17 mouse cellular contexts compared by ENCODE assay signal in genomic region chr4:43634621-43635374, GRCm38 (mm10). TPM values are rescaled to one million over a fixed set of nuclear protein-coding genes. Genes with fewer than 3 reads are reported as not detected.
DNase-seq lines count a peak whose midpoint lies in the region; ATAC-seq lines count a peak whose summit lies in the region.
"Had no signal": no experiment of that assay in that cellular context is flagged by ENCODE, and none has a peak within 500 bp of the region (broad histone marks: within the 10 kb centered on the region; RNA-seq: fewer than 3 reads in every experiment).

No protein-coding gene starts in this region.

- H3K27ac ChIP-seq in hindbrain, embryonic 12.5 days: no peak overlapping the region
- no peak overlapping the region for H3K27ac ChIP-seq in hindbrain, embryonic 10.5 days
- H3K27ac ChIP-seq in neural tube, embryonic 15.5 days (replicated peaks): no peak overlapping the region
- no peak overlapping the region for H3K27ac ChIP-seq in neural tube, embryonic 12.5 days
- H3K27ac ChIP-seq: midbrain, embryonic 13.5 days had no signal

- DNase-seq in cerebellum, adult 8-10 months: peak; percentile 2
- DNase-seq in cerebellum, adult 11 months: no peak
- DNase-seq in hindbrain, embryonic 10.5 days (ENCODE audit: low spot score): no peak
- peak; percentile 11 for DNase-seq in neural tube, embryonic 10.5 days (ENCODE audit: extremely low spot score, low spot score)
- DNase-seq: adrenal gland, postnatal 14 days; cerebellum, postnatal 10 days; gastrocnemius, postnatal 10 days; kidney, adult 18-20 months; lung, postnatal 14 days had no signal

- H3K4me3 ChIP-seq in hindbrain, embryonic 12.5 days: no peak overlapping the region
- H3K4me3 ChIP-seq in hindbrain, embryonic 10.5 days: no peak overlapping the region
- no peak overlapping the region for H3K4me3 ChIP-seq in neural tube, embryonic 15.5 days (replicated peaks)
- H3K4me3 ChIP-seq in neural tube, embryonic 12.5 days: no peak overlapping the region
- H3K4me3 ChIP-seq: erythroblast, embryonic 14.5 days; midbrain, embryonic 13.5 days; myocyte had no signal

- H3K27me3 ChIP-seq in hindbrain, embryonic 12.5 days: peaks cover 5% of the 10 kb centered on the region; the same call in 1 of the 2 replicates
- H3K27me3 ChIP-seq in hindbrain, embryonic 10.5 days (ENCODE audit: insufficient read depth, poor library complexity, severe bottlenecking): peaks cover 28% of the 10 kb centered on the region
- no peaks in the 10 kb centered on the region for H3K27me3 ChIP-seq in neural tube, embryonic 15.5 days (replicated peaks)
- H3K27me3 ChIP-seq in neural tube, embryonic 12.5 days (replicated peaks): no peaks in the 10 kb centered on the region
- H3K27me3 ChIP-seq: midbrain, embryonic 13.5 days had no signal

- no peak overlapping the region for H3K9ac ChIP-seq in hindbrain, embryonic 12.5 days
- no peak overlapping the region for H3K9ac ChIP-seq in neural tube, embryonic 15.5 days (replicated peaks)
- 0 out of 2 replicates have a peak overlapping the region, but pooled peaks have one; percentile 26 for H3K9ac ChIP-seq in neural tube, embryonic 12.5 days
- H3K9ac ChIP-seq: midbrain, embryonic 13.5 days had no signal

- H3K36me3 ChIP-seq in hindbrain, embryonic 12.5 days: no peaks in the 10 kb centered on the region
- no peaks in the 10 kb centered on the region for H3K36me3 ChIP-seq in hindbrain, embryonic 10.5 days
- no peaks in the 10 kb centered on the region for H3K36me3 ChIP-seq in neural tube, embryonic 15.5 days
- H3K36me3 ChIP-seq in neural tube, embryonic 12.5 days: no peaks in the 10 kb centered on the region
- H3K36me3 ChIP-seq: midbrain, embryonic 13.5 days had no signal

- 83% methylated on average over 7 of the region's 7 CpGs for WGBS in hindbrain, embryonic 12.5 days
- WGBS in hindbrain, embryonic 10.5 days: 87% methylated on average over 7 of the region's 7 CpGs
- 92% methylated on average over 7 of the region's 7 CpGs for WGBS in neural tube, embryonic 15.5 days
- WGBS in neural tube, embryonic 12.5 days: 87% methylated on average over 7 of the region's 7 CpGs

- H3K4me2 ChIP-seq in hindbrain, embryonic 12.5 days (replicated peaks): 0 out of 2 replicates have a peak overlapping the region, but pooled peaks have one; percentile 8
- H3K4me2 ChIP-seq in neural tube, embryonic 15.5 days: no peak overlapping the region
- peak overlapping the region; percentile 92 for H3K4me2 ChIP-seq in neural tube, embryonic 12.5 days (replicated peaks)
- H3K4me2 ChIP-seq: midbrain, embryonic 13.5 days had no signal

- H3K4me1 ChIP-seq in hindbrain, embryonic 12.5 days: peaks cover 43% of the 10 kb centered on the region
- peaks cover 46% of the 10 kb centered on the region for H3K4me1 ChIP-seq in hindbrain, embryonic 10.5 days (replicated peaks)
- peaks cover 44% of the 10 kb centered on the region for H3K4me1 ChIP-seq in neural tube, embryonic 15.5 days
- H3K4me1 ChIP-seq in neural tube, embryonic 12.5 days: peaks cover 30% of the 10 kb centered on the region

- ATAC-seq in hindbrain, embryonic 12.5 days (ENCODE audit: low FRiP score): no peak
- ATAC-seq in neural tube, embryonic 15.5 days (ENCODE audit: low FRiP score): no peak
- no peak for ATAC-seq in neural tube, embryonic 12.5 days (ENCODE audit: low FRiP score, low read depth)
- no peak for ATAC-seq in megakaryocyte-erythroid progenitor cell, adult 5-6 weeks (replicated peaks; ENCODE audit: low FRiP score, low TSS enrichment, poor library complexity, severe bottlenecking)
- ATAC-seq: midbrain, embryonic 13.5 days had no signal

- H3K9me3 ChIP-seq in hindbrain, embryonic 12.5 days (replicated peaks): no peaks in the 10 kb centered on the region
- H3K9me3 ChIP-seq in hindbrain, embryonic 10.5 days: no peaks in the 10 kb centered on the region
- H3K9me3 ChIP-seq in neural tube, embryonic 15.5 days (replicated peaks): no peaks in the 10 kb centered on the region
- H3K9me3 ChIP-seq in neural tube, embryonic 12.5 days: no peaks in the 10 kb centered on the region
- H3K9me3 ChIP-seq: midbrain, embryonic 13.5 days had no signal

RNA-seq across cellular contexts. Expression of gene Npr2, which starts 3.1 kb away (rescaled TPM):
- polyA plus RNA-seq in hindbrain, embryonic 12.5 days (2016; fragmentation: Nextera tagmentation; extraction: Ambion mirVana): 30.7 and 31.8 TPM in 2 replicates
- 22.4 and 26.5 TPM in 2 replicates for polyA plus RNA-seq in hindbrain, embryonic 10.5 days (2016; fragmentation: Nextera tagmentation; extraction: Ambion mirVana)
- polyA plus RNA-seq in neural tube, embryonic 15.5 days (2015; fragmentation: Nextera tagmentation; extraction: Ambion mirVana): 12.9 and 16.1 TPM in 2 replicates
- polyA plus RNA-seq in neural tube, embryonic 12.5 days (2016; fragmentation: Nextera tagmentation; extraction: Ambion mirVana): 45.4 and 60.1 TPM in 2 replicates
- total RNA-seq in megakaryocyte-erythroid progenitor cell, adult 5-6 weeks (2014; fragmentation: Nextera tagmentation): 0.09 and 2.0 TPM in 2 replicates
- 0.08 and 0.14 TPM in 2 replicates for total RNA-seq in megakaryocyte-erythroid progenitor cell, adult 5-6 weeks (2017)

RNA-seq across cellular contexts. Expression of gene Spag8, which starts 18.6 kb away (rescaled TPM):
- 7.1 and 7.2 TPM in 2 replicates for polyA plus RNA-seq in hindbrain, embryonic 12.5 days (2016; fragmentation: Nextera tagmentation; extraction: Ambion mirVana)
- 5.2 and 10.0 TPM in 2 replicates for polyA plus RNA-seq in hindbrain, embryonic 10.5 days (2016; fragmentation: Nextera tagmentation; extraction: Ambion mirVana)
- 4.1 and 4.3 TPM in 2 replicates for polyA plus RNA-seq in neural tube, embryonic 15.5 days (2015; fragmentation: Nextera tagmentation; extraction: Ambion mirVana)
- polyA plus RNA-seq in neural tube, embryonic 12.5 days (2016; fragmentation: Nextera tagmentation; extraction: Ambion mirVana): 2.7 and 3.0 TPM in 2 replicates
- total RNA-seq in megakaryocyte-erythroid progenitor cell, adult 5-6 weeks (2014; fragmentation: Nextera tagmentation): 1.6 TPM in 1 of 2 replicates, not detected in the other
- not detected in 2 replicates for total RNA-seq in megakaryocyte-erythroid progenitor cell, adult 5-6 weeks (2017)
- polyA plus RNA-seq: erythroblast, embryonic 14.5 days had no signal

RNA-seq across cellular contexts. Expression of gene Hint2, which starts 21.5 kb away (rescaled TPM):
- 72.7 and 78.3 TPM in 2 replicates for polyA plus RNA-seq in hindbrain, embryonic 12.5 days (2016; fragmentation: Nextera tagmentation; extraction: Ambion mirVana)
- polyA plus RNA-seq in hindbrain, embryonic 10.5 days (2016; fragmentation: Nextera tagmentation; extraction: Ambion mirVana): 76.4 and 82.0 TPM in 2 replicates
- polyA plus RNA-seq in neural tube, embryonic 15.5 days (2015; fragmentation: Nextera tagmentation; extraction: Ambion mirVana): 77.5 and 78.9 TPM in 2 replicates
- 71.0 and 74.6 TPM in 2 replicates for polyA plus RNA-seq in neural tube, embryonic 12.5 days (2016; fragmentation: Nextera tagmentation; extraction: Ambion mirVana)
- total RNA-seq in megakaryocyte-erythroid progenitor cell, adult 5-6 weeks (2014; fragmentation: Nextera tagmentation): 70.7 and 73.0 TPM in 2 replicates
- total RNA-seq in megakaryocyte-erythroid progenitor cell, adult 5-6 weeks (2017): 43.1 and 63.0 TPM in 2 replicates

RNA-seq across cellular contexts. Expression of gene Tmem8b, which starts 34.0 kb away (rescaled TPM):
- polyA plus RNA-seq in hindbrain, embryonic 12.5 days (2016; fragmentation: Nextera tagmentation; extraction: Ambion mirVana): 13.7 and 14.4 TPM in 2 replicates
- 5.2 and 9.4 TPM in 2 replicates for polyA plus RNA-seq in hindbrain, embryonic 10.5 days (2016; fragmentation: Nextera tagmentation; extraction: Ambion mirVana)
- 9.1 and 12.4 TPM in 2 replicates for polyA plus RNA-seq in neural tube, embryonic 15.5 days (2015; fragmentation: Nextera tagmentation; extraction: Ambion mirVana)
- 11.8 and 14.2 TPM in 2 replicates for polyA plus RNA-seq in neural tube, embryonic 12.5 days (2016; fragmentation: Nextera tagmentation; extraction: Ambion mirVana)
- 1.2 and 2.5 TPM in 2 replicates for total RNA-seq in megakaryocyte-erythroid progenitor cell, adult 5-6 weeks (2014; fragmentation: Nextera tagmentation)
- 0.38 and 1.6 TPM in 2 replicates for total RNA-seq in megakaryocyte-erythroid progenitor cell, adult 5-6 weeks (2017)

RNA-seq across cellular contexts. Expression of gene Fam221b, which starts 34.1 kb away (rescaled TPM):
- 3.1 and 3.8 TPM in 2 replicates for polyA plus RNA-seq in hindbrain, embryonic 12.5 days (2016; fragmentation: Nextera tagmentation; extraction: Ambion mirVana)
- polyA plus RNA-seq in hindbrain, embryonic 10.5 days (2016; fragmentation: Nextera tagmentation; extraction: Ambion mirVana): 1.8 and 2.4 TPM in 2 replicates
- polyA plus RNA-seq in neural tube, embryonic 15.5 days (2015; fragmentation: Nextera tagmentation; extraction: Ambion mirVana): 1.5 and 1.6 TPM in 2 replicates
- polyA plus RNA-seq in neural tube, embryonic 12.5 days (2016; fragmentation: Nextera tagmentation; extraction: Ambion mirVana): 3.2 and 3.3 TPM in 2 replicates
- total RNA-seq in megakaryocyte-erythroid progenitor cell, adult 5-6 weeks (2014; fragmentation: Nextera tagmentation): not detected in 2 replicates
- total RNA-seq in megakaryocyte-erythroid progenitor cell, adult 5-6 weeks (2017): 0.15 and 0.28 TPM in 2 replicates
- total RNA-seq: adrenal gland, postnatal 14 days; liver, adult 2 months had no signal
- polyA plus RNA-seq: liver, adult 2 months had no signal

Comparison
In these comparisons a context has a peak if more than half of its experiments do, and no peak if none do; other contexts are left out.
1. DNase-seq: peak in cerebellum, adult 8-10 months (single experiment) and neural tube, embryonic 10.5 days (single experiment); none in cerebellum, adult 11 months (single experiment) and hindbrain, embryonic 10.5 days (single experiment).